Mouse (Mus musculus) heart, embryonic 14.5 days (tissue): Measurements from ENCODE around the gene Rapgef3. TPM values are rescaled to one million over a fixed set of nuclear protein-coding genes. Genes with fewer than 3 reads are reported as not detected.

Experiments
- ATAC-seq: fragments of 200-750 bp; cut with Nextera tagmentation; 2 replicates; pipeline ENCODE4 v1.8.0; 2017; ENCODE audit warnings: low read depth, moderate TSS enrichment; ENCODE audit not compliant: insufficient number of reproducible peaks, insufficient read depth, low FRiP score
- H3K27ac ChIP-seq, 2 experiments: fragments of 200-500 bp in 1 of 2; fragments of 300-500 bp in 1 of 2; sonication (generic) in 1 of 2; replicated peaks in 1 of 2; 2 replicates each; pipeline ENCODE4 v1.5.1; 2012 to 2014; ENCODE audit warnings: low read depth in 2 of 2, low read length in 2 of 2, control low read depth in 1 of 2, mild to moderate bottlenecking in 1 of 2, mixed read lengths in 1 of 2; ENCODE audit not compliant: control insufficient read depth in 1 of 2, insufficient read depth in 1 of 2
- H3K27me3 ChIP-seq: fragments of 300-500 bp; sonication (generic); 2 replicates; pipeline ENCODE4 v1.6.1; 2014; ENCODE audit warnings: mild to moderate bottlenecking, low read length, control low read depth; ENCODE audit not compliant: control insufficient read depth, insufficient read depth
- H3K36me3 ChIP-seq: fragments of 300-500 bp; sonication (generic); 2 replicates; pipeline ENCODE4 v1.6.1; 2014; ENCODE audit warnings: mild to moderate bottlenecking, control low read depth, low read length, mixed read lengths; ENCODE audit not compliant: control insufficient read depth, insufficient read depth
- H3K4me1 ChIP-seq, 2 experiments: fragments of 200-500 bp in 1 of 2; fragments of 300-500 bp in 1 of 2; sonication (generic) in 1 of 2; 2 replicates each; pipeline ENCODE4 v1.6.1; 2012 to 2014; ENCODE audit warnings: low read length in 2 of 2, control low read depth in 1 of 2, mixed read lengths in 1 of 2; ENCODE audit not compliant: control insufficient read depth in 2 of 2, insufficient read depth in 2 of 2
- H3K4me2 ChIP-seq: fragments of 300-500 bp; sonication (generic); 2 replicates; pipeline ENCODE4 v1.6.1; 2014; ENCODE audit warnings: mild to moderate bottlenecking, low read length
- H3K4me3 ChIP-seq, 2 experiments: fragments of 200-500 bp in 1 of 2; fragments of 300-500 bp in 1 of 2; sonication (generic) in 1 of 2; 2 replicates each; pipeline ENCODE4 v1.5.1; 2012 to 2014; ENCODE audit warnings: low read length in 2 of 2, mild to moderate bottlenecking in 2 of 2, control low read depth in 1 of 2, low read depth in 1 of 2, moderate library complexity in 1 of 2; ENCODE audit not compliant: control insufficient read depth in 1 of 2, insufficient read depth in 1 of 2
- H3K9ac ChIP-seq: fragments of 300-500 bp; sonication (generic); 2 replicates; pipeline ENCODE4 v1.6.1; 2014; ENCODE audit warnings: mild to moderate bottlenecking, low read length
- H3K9me3 ChIP-seq: fragments of 300-500 bp; sonication (generic); 2 replicates; pipeline ENCODE4 v1.6.1; 2016; ENCODE audit warnings: low read length, control low read depth; ENCODE audit not compliant: control insufficient read depth
- WGBS: fragments of 180-500 bp; shearing (Covaris S2); extraction: QIAGEN DNeasy Blood & Tissue Kit; methylation state at CpG from one replicate; pipeline ENCODE4 v1.1.7; 2014; 5-methylcytosine and 5-hydroxymethylcytosine counted together
- polyA plus RNA-seq: library from polyadenylated mRNA; unstranded; fragments of >200 nt; fragmentation: Nextera tagmentation; extraction: Ambion mirVana; gene quantifications from 2 replicates; pipeline ENCODE4 v1.2.1, GENCODE M21; 2014

Rapgef3 gene
- polyA plus RNA-seq, 1 experiment from 2014 or later, result 19.2 TPM

DNA sequence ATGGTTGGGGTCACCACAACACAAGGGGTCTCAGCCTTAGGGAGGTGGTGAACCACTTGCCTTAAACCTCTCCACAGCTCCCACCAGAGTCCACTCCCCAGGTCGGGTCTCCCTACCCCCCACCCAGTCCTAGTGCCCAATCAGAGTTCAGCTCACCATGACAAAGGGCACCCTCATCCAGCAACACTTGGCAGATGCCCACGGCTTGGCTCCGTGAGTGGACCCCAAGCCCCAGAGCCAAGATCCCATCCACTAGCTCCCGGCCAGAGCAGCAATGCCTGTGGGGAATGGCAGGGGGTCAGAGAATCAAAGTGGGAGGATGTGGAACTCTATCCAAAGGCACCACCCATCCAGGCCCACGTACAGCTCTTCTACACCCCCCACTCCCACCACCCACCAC is 6.8 kb downstream of the Rapgef3 start:
- H3K27ac ChIP-seq, result no peak overlapping the region
- H3K4me1 ChIP-seq, result peaks cover 6 to 16% of the 10 kb centered on the region in 2 experiments; a peak in 3 of 4 replicates
- ATAC-seq, result no peak
- no peaks in the 10 kb centered on the region for H3K9me3 ChIP-seq
- 75% methylated on average over 5 of the region's 5 CpGs for WGBS
- H3K36me3 ChIP-seq, result peaks cover 32% of the 10 kb centered on the region
- H3K4me2 ChIP-seq, result no peak overlapping the region
- no peak overlapping the region for H3K9ac ChIP-seq
- no peak overlapping the region for H3K4me3 ChIP-seq
- H3K27me3 ChIP-seq, result no peaks in the 10 kb centered on the region

DNA sequence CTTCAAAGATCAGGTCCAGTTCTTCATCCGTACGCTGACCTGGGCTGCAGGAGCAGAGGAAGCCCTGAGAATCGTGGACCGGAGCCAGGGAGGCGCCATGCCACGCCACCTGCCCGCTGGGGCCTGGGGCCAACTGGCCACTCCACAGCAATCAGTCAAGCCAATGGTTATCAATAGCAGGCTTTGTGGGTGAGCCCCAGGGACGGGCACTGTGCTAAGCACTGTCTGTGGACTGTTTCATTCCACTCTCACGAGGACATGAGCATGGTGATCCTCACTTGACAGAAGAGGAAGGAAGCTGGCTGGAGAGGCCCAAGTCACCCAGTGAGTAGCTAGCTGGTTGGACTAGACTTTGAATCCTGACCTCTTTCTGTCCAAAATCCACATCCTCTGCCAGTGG is 7.8 kb downstream of the Rapgef3 start:
- H3K4me1 ChIP-seq, result peaks cover 12 to 17% of the 10 kb centered on the region in 2 experiments
- no peak overlapping the region for H3K27ac ChIP-seq
- no peak overlapping the region for H3K9ac ChIP-seq
- H3K36me3 ChIP-seq, result peaks cover 32% of the 10 kb centered on the region
- WGBS, result 86% methylated on average over 9 of the region's 9 CpGs
- no peaks in the 10 kb centered on the region for H3K27me3 ChIP-seq
- H3K4me3 ChIP-seq, result no peak overlapping the region
- no peaks in the 10 kb centered on the region for H3K9me3 ChIP-seq
- no peak overlapping the region for H3K4me2 ChIP-seq
- no peak for ATAC-seq

DNA sequence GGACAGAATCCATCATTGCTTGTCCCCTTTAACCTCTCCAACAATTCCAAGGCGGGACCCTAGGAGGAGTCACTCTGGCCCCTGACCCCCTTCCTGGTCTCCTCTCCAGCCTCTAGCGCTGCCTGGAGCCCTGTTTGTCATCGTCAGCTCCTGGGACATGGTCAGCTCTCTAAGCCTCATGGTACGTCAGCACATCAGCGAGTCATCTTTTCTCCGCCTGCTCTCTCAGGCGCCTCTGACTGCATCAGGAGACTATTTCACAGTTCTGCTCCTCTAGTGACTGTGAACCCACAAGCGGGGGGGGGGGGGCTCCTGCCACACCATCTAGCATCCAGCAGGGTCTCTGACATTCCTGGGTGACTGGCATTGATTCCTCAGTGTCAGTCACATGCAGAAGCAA is 12.4 kb downstream of the Rapgef3 start:
- WGBS, result 28% methylated on average over 8 of the region's 8 CpGs
- no peaks in the 10 kb centered on the region for H3K27me3 ChIP-seq
- H3K4me3 ChIP-seq, result no peak overlapping the region
- ATAC-seq, result no peak
- H3K4me2 ChIP-seq, result no peak overlapping the region
- no peaks in the 10 kb centered on the region for H3K9me3 ChIP-seq
- H3K9ac ChIP-seq, result no peak overlapping the region
- H3K4me1 ChIP-seq, result peaks cover 34 to 37% of the 10 kb centered on the region in 2 experiments
- no peak overlapping the region for H3K27ac ChIP-seq
- H3K36me3 ChIP-seq, result peaks cover 30% of the 10 kb centered on the region

DNA sequence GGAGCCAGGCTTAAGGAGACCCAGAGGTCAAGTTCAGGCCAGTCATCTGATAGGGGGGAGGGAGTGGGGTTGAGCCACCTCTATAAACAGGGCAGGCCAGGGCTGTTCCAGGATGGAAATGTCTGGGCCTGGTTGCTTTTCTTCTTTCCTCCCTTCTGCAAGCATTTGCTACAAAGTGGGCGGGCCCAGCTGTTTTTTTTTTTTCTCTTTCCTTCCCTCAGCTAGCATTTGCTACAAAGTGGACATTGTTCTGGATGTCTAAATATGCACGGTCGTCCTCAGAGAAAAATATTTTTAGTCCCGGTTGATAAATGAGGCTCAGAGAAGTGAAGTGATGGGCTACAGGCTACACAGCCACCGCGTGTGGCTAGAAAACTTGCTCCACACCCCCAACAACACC is 13.3 kb downstream of the Rapgef3 start:
- Histone ChIP-seq H3K9me3 (no peaks in the 10 kb centered on the region), H3K4me2 (no peak overlapping the region), H3K36me3 (peaks cover 25% of the 10 kb centered on the region), H3K4me1 (peaks cover 42 to 46% of the 10 kb centered on the region in 2 experiments), H3K4me3 (no peak overlapping the region), H3K27me3 (no peaks in the 10 kb centered on the region), H3K9ac (peak overlapping the region; percentile 27; the same call in 1 of the 2 replicates), H3K27ac (0 out of 4 replicates have a peak overlapping the region, but pooled peaks of 1 of the 2 experiments have one; percentile 20)
- ATAC-seq, result no peak
- 22% methylated on average over 6 of the region's 6 CpGs for WGBS

DNA sequence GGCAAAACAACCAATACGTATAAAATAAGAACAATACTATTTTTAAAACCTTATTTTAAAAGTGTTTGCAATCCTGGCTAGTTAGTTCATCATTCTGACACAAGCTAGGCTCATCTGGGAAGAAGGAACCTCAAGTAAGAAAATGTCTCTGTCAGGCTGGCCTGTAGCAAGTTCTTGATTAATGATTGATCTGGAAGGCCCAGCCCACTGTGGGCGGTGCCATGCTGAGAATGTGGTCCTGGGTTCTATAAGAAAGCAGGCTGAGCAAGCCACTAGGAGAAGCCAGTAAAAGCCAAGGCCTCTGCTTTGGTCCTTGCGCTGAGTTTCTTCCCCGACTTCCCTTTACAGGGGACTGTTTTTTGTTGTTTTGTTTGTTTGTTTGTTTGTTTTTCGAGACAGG is 15.3 kb downstream of the Rapgef3 start:
- no peak overlapping the region for H3K4me2 ChIP-seq
- no peak for ATAC-seq
- H3K9ac ChIP-seq, result no peak overlapping the region
- no peak overlapping the region for H3K4me3 ChIP-seq
- peaks cover 53 to 65% of the 10 kb centered on the region in 2 experiments for H3K4me1 ChIP-seq
- no peak overlapping the region for H3K27ac ChIP-seq
- H3K27me3 ChIP-seq, result no peaks in the 10 kb centered on the region
- H3K36me3 ChIP-seq, result peaks cover 13% of the 10 kb centered on the region
- H3K9me3 ChIP-seq, result no peaks in the 10 kb centered on the region
- 91% methylated on average over 5 of the region's 5 CpGs for WGBS

DNA sequence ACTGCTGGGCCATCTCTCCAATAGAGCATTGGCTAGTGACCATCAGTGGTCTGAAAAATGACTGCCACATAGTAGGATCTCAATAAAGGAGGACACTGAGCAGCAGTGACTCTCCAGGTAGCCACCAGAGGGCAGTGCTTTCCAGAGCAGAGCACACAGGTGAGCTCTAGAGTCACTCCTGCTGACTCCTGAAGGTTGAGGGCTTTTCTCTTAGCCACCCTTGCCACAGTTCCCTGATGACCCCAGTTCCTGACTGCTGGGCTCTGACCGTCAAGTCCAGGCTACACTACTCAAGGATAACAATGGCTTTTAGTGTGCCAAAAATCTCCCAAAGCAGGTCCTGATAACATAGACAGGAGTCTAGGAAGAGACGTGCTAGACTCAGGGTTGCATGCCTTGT is 16.1 kb downstream of the Rapgef3 start:
- Histone ChIP-seq H3K4me2 (no peak overlapping the region), H3K9ac (no peak overlapping the region), H3K27ac (no peak overlapping the region), H3K4me3 (no peak overlapping the region), H3K9me3 (no peaks in the 10 kb centered on the region), H3K4me1 (peaks cover 56 to 71% of the 10 kb centered on the region in 2 experiments), H3K36me3 (peaks cover 17% of the 10 kb centered on the region), H3K27me3 (no peaks in the 10 kb centered on the region)
- 31% methylated on average over 2 of the region's 2 CpGs for WGBS
- no peak for ATAC-seq

DNA sequence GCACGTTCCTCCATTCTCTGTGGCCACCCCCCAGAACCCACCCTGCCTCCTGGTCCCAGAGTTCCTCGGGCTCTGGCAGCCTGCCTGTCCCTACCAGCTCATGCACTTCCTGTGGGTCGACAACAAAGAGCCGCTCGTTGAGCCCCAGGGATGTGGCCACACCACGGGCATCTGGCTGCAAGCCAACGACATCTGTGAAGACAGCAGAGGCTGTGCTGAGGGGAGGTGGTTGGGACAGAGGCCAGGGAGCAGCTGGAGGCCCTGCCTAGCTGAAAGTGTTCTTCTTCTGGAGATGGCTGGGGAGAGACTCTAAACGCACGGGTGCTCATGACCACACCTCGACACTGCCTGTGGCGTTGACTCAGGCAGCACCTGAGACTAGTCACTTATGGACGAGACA is 17.1 kb downstream of the Rapgef3 start:
- Histone ChIP-seq H3K4me3 (no peak overlapping the region), H3K9me3 (no peaks in the 10 kb centered on the region), H3K4me1 (peaks cover 56 to 74% of the 10 kb centered on the region in 2 experiments), H3K27me3 (no peaks in the 10 kb centered on the region), H3K4me2 (peak overlapping the region; percentile 33), H3K9ac (peak overlapping the region; percentile 56), H3K27ac (peak overlapping the region; percentile 81 to 83), H3K36me3 (peaks cover 23% of the 10 kb centered on the region)
- ATAC-seq, result peak; percentile 86
- 6% methylated on average over 12 of the region's 12 CpGs for WGBS

DNA sequence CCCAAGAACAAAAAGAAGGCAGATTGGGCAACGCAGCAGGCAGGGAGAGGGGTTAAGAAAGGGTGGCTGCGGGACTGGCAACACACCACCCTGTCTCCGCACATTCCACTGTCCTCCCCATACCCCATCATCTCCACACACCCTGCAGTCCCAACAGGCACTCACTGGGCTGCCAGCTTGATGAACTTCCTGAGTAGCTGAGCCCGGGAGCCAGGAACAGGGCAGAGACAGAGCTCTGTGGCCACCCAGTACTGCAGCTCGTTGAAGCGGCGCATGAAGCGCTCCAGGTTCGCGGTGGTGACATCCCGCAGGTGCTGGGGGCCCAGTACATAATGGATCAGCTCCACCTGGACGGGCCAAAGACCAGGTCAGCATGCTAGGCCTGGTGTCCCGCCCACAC is 17.9 kb downstream of the Rapgef3 start:
- H3K36me3 ChIP-seq, result peaks cover 28% of the 10 kb centered on the region
- peak overlapping the region; percentile 33 for H3K4me2 ChIP-seq
- H3K4me1 ChIP-seq, result peaks cover 56 to 74% of the 10 kb centered on the region in 2 experiments
- no peak for ATAC-seq
- peak overlapping the region; percentile 81 to 83; a peak in 3 of 4 replicates for H3K27ac ChIP-seq
- H3K9me3 ChIP-seq, result no peaks in the 10 kb centered on the region
- peak overlapping the region; percentile 56 for H3K9ac ChIP-seq
- no peak overlapping the region for H3K4me3 ChIP-seq
- 82% methylated on average over 13 of the region's 13 CpGs for WGBS
- no peaks in the 10 kb centered on the region for H3K27me3 ChIP-seq
